Mouse (Mus musculus) myocyte (in vitro differentiated cells): ENCODE results near the gene Neurl1a. TPM values are rescaled to one million over a fixed set of nuclear protein-coding genes. Genes with fewer than 3 reads are reported as not detected.

Source experiments
- H3K27me3 ChIP-seq: one replicate; pipeline ENCODE4 v1.6.1; 2011; ENCODE audit not compliant: control insufficient read depth, insufficient read depth, insufficient read length
- H3K36me3 ChIP-seq: one replicate; pipeline ENCODE4 v1.6.1; 2011; ENCODE audit not compliant: control insufficient read depth, insufficient read depth
- H3K4me2 ChIP-seq: one replicate; pipeline ENCODE4 v1.6.1; 2011; ENCODE audit warnings: low read depth, control low read depth
- H3K4me3 ChIP-seq: one replicate; pipeline ENCODE4 v1.5.1; 2011; ENCODE audit warnings: mild to moderate bottlenecking, control low read depth, moderate library complexity
- H3K79me2 ChIP-seq: one replicate; pipeline ENCODE4 v1.6.1; 2011; ENCODE audit not compliant: control insufficient read depth, insufficient read depth
- H3ac ChIP-seq: one replicate; pipeline ENCODE4 v1.6.1; 2011; ENCODE audit not compliant: control insufficient read depth, insufficient read length
- CEBPB ChIP-seq: IDR thresholded peaks from 2 replicates; pipeline ENCODE4 v1.6.1; 2011; ENCODE audit warnings: mild to moderate bottlenecking, moderate library complexity; ENCODE audit not compliant: poor library complexity, insufficient read depth, severe bottlenecking
- E2F4 ChIP-seq: IDR thresholded peaks from one replicate; pipeline ENCODE4 v1.6.1; 2011; ENCODE audit warnings: mild to moderate bottlenecking, control low read depth, moderate library complexity; ENCODE audit not compliant: insufficient read depth
- MAX ChIP-seq: IDR thresholded peaks from one replicate; pipeline ENCODE4 v1.6.1; 2011; ENCODE audit warnings: low read depth, mild to moderate bottlenecking, control low read depth
- MYOD1 ChIP-seq, 3 experiments: IDR thresholded peaks; one replicate each; pipeline ENCODE4 v1.6.1; 2011; ENCODE audit warnings: control low read depth in 2 of 3, low read depth in 2 of 3, mild to moderate bottlenecking in 2 of 3, moderate library complexity in 1 of 3; ENCODE audit not compliant: insufficient read length in 2 of 3, control insufficient read depth in 1 of 3
- MYOG ChIP-seq, 3 experiments: IDR thresholded peaks; one replicate each; pipeline ENCODE4 v1.6.1; 2011; ENCODE audit warnings: control low read depth in 2 of 3, low read depth in 2 of 3, mild to moderate bottlenecking in 2 of 3; ENCODE audit not compliant: insufficient read length in 2 of 3, control insufficient read depth in 1 of 3, insufficient read depth in 1 of 3
- POLR2A ChIP-seq: IDR thresholded peaks from one replicate; pipeline ENCODE4 v1.6.1; 2011; ENCODE audit warnings: low read depth, mild to moderate bottlenecking, control low read depth, moderate library complexity; ENCODE audit not compliant: insufficient read length
- POLR2AphosphoS2 ChIP-seq: IDR thresholded peaks from one replicate; pipeline ENCODE4 v1.6.1; 2011; ENCODE audit warnings: low read depth, control low read depth; ENCODE audit not compliant: insufficient read length
- REST ChIP-seq: IDR thresholded peaks from one replicate; pipeline ENCODE4 v1.6.1; 2011; ENCODE audit warnings: mild to moderate bottlenecking, control low read depth, moderate library complexity; ENCODE audit not compliant: insufficient read depth, insufficient read length
- SRF ChIP-seq: IDR thresholded peaks from one replicate; pipeline ENCODE4 v1.6.1; 2011; ENCODE audit warnings: low read depth; ENCODE audit not compliant: control insufficient read depth, insufficient read length
- TCF12 ChIP-seq: IDR thresholded peaks from one replicate; pipeline ENCODE4 v1.6.1; 2011; ENCODE audit warnings: mild to moderate bottlenecking, control low read depth; ENCODE audit not compliant: poor library complexity, insufficient read depth, severe bottlenecking
- TCF3 ChIP-seq: IDR thresholded peaks from one replicate; pipeline ENCODE4 v1.6.1; 2011; ENCODE audit warnings: low read depth, control low read depth; ENCODE audit not compliant: insufficient read length
- USF1 ChIP-seq: IDR thresholded peaks from one replicate; pipeline ENCODE4 v1.6.1; 2011; ENCODE audit warnings: low read depth, mild to moderate bottlenecking, control low read depth, moderate library complexity
- polyA plus RNA-seq: library from polyadenylated mRNA; unstranded; fragments of >200 nt; fragmentation: generic; extraction: Trizol; gene quantifications from one replicate; pipeline ENCODE4 v1.2.1, GENCODE M21; 2012; ENCODE audit warnings: missing spikeins

Neurl1a gene
- polyA plus RNA-seq, 1 experiment = 120 TPM

DNA sequence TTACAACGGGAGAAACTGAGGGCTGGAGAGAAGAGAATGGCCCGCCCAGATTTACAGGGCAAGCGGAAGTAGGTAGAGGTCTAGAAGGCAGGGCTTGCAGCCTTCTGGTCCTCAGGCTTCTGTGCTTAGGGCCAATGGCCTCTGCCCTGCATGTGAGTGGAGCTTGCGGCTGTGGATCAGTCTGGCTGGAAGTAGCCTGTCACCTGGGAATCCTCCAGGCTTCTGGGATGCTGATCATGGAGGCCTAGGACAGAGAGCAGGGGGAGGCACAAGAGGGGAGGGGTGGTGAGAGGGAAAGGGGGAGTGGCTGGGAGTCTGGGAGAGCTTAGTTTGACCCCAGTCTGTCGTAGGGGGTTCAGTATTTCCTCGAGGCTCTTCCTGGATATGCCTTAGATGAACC is 23.8 kb downstream of the Neurl1a start:
- H3K27me3 ChIP-seq = no peaks in the 10 kb centered on the region
- no peak overlapping the region for H3K4me3 ChIP-seq
- no peaks in the 10 kb centered on the region for H3K79me2 ChIP-seq
- no peak overlapping the region for H3K4me2 ChIP-seq
- no peaks in the 10 kb centered on the region for H3K36me3 ChIP-seq
- H3ac ChIP-seq = no peak overlapping the region
- TF ChIP-seq MYOD1 (IDR thresholded peaks at IDR 0.05; ENCODE audit: control insufficient read depth in 1 of 3, insufficient read length in 2 of 3, low read depth in 2 of 3) (no peak), POLR2A (no peak), POLR2AphosphoS2 (no peak), SRF (no peak), MAX (no peak), MYOG (IDR thresholded peaks at IDR 0.05; ENCODE audit: control insufficient read depth in 1 of 3, insufficient read depth in 1 of 3, insufficient read length in 2 of 3, low read depth in 2 of 3) (no peak), TCF3 (no peak), REST (no peak)

DNA sequence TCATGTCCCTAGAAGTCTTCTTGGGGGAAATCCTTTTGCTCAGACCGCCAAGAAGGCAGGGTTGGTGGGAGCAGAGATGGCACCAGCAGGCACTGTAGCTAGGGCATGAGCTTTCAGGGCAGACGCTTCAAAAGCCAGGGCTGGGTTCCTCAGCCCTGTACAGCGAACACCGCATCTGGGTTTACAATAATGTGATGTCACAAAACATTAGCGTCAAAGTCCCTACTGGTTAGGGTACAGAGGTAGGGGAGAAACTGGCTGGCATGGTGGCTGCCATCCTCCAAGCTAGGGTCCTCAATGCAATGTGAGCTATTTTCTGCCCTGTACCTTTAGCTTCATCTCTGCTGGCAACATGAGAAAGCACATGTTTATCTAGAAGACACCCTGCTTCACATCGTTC is 24.4 kb downstream of the Neurl1a start:
- TF ChIP-seq MYOD1 (IDR thresholded peaks at IDR 0.05; ENCODE audit: control insufficient read depth in 1 of 3, insufficient read length in 2 of 3, low read depth in 2 of 3) (no peak), REST (no peak), SRF (no peak), CEBPB (no peak), POLR2AphosphoS2 (no peak), TCF12 (no peak), USF1 (no peak), MAX (no peak), POLR2A (no peak), E2F4 (no peak), MYOG (IDR thresholded peaks at IDR 0.05; ENCODE audit: control insufficient read depth in 1 of 3, insufficient read depth in 1 of 3, insufficient read length in 2 of 3, low read depth in 2 of 3) (no peak)
- Histone ChIP-seq H3K4me2 (no peak overlapping the region), H3ac (no peak overlapping the region), H3K36me3 (no peaks in the 10 kb centered on the region), H3K27me3 (no peaks in the 10 kb centered on the region), H3K4me3 (no peak overlapping the region), H3K79me2 (no peaks in the 10 kb centered on the region)

- TF ChIP-seq MAX = no peak
- TF ChIP-seq E2F4 = no peak
- no peak for TF ChIP-seq MYOD1 (IDR thresholded peaks at IDR 0.05; ENCODE audit: control insufficient read depth in 1 of 3, insufficient read length in 2 of 3, low read depth in 2 of 3)
- H3K79me2 ChIP-seq = no peaks in the 10 kb centered on the region
- no peak overlapping the region for H3ac ChIP-seq
Observed at GRCm38 (mm10) chr19:47204653-47205052, 26.0 kb downstream of the Neurl1a start.

DNA sequence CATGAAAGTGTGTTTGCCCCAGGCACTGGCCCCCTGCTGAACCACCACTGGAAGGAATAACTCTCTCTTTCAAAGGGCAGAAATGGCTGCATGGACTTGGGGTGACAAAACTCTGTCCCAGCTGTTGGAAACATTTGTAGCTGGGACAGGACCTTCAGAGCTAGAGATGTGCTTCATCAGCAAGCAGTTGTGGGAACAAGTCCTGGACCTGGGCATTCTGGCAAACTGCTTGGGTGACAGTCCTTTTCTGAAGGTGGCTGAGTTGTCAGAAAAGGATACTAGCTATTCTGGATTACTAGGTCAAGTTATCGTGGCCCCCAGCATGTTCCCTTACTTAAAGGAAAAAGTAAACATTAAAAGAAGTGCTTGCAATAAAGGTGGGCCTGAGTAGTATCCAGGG is 27.5 kb downstream of the Neurl1a start:
- TF ChIP-seq REST (no peak), MYOD1 (IDR thresholded peaks at IDR 0.05; ENCODE audit: control insufficient read depth in 1 of 3, insufficient read length in 2 of 3, low read depth in 2 of 3) (no peak), TCF12 (no peak), CEBPB (no peak), MYOG (IDR thresholded peaks at IDR 0.05; ENCODE audit: control insufficient read depth in 1 of 3, insufficient read depth in 1 of 3, insufficient read length in 2 of 3, low read depth in 2 of 3) (no peak), USF1 (no peak), POLR2AphosphoS2 (no peak), SRF (no peak), E2F4 (no peak), MAX (no peak), TCF3 (no peak), POLR2A (no peak)
- Histone ChIP-seq H3K4me2 (no peak overlapping the region), H3K79me2 (no peaks in the 10 kb centered on the region), H3ac (no peak overlapping the region), H3K27me3 (no peaks in the 10 kb centered on the region), H3K36me3 (no peaks in the 10 kb centered on the region), H3K4me3 (no peak overlapping the region)

More at GRCm38 (mm10) chr19:47204653-47205052, 26.0 kb downstream of the Neurl1a start:
- Histone ChIP-seq H3K4me3 (no peak overlapping the region), H3K27me3 (no peaks in the 10 kb centered on the region), H3K36me3 (no peaks in the 10 kb centered on the region), H3K4me2 (no peak overlapping the region)

DNA sequence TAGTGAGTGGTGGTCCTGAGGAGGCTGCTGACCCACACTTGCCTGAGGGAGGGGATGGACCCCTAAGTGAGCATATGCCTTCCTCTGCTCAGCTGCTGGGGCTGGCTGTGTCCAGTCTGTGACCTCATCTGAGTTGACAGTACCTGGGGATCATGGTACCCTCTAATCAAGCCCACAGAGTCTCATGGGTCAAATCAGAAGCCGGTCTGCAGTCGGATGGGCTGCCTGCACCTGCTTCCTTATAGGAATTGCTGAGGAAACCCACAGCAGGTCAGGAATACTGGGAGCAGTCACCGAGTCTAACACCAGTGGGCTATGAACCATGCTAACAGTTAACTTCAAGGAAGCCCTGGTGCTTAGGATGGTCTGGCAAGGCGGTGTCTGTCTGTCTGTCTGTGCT is 31.8 kb downstream of the Neurl1a start:
- no peak overlapping the region for H3K4me2 ChIP-seq
- H3K36me3 ChIP-seq = no peaks in the 10 kb centered on the region
- H3K4me3 ChIP-seq = no peak overlapping the region
- no peaks in the 10 kb centered on the region for H3K79me2 ChIP-seq
- H3ac ChIP-seq = no peak overlapping the region
- TF ChIP-seq TCF12 (no peak), SRF (no peak), POLR2A (no peak), REST (no peak), MAX (no peak), MYOD1 (IDR thresholded peaks at IDR 0.05; ENCODE audit: control insufficient read depth in 1 of 3, insufficient read length in 2 of 3, low read depth in 2 of 3) (no peak), POLR2AphosphoS2 (no peak), CEBPB (no peak)
- H3K27me3 ChIP-seq = no peaks in the 10 kb centered on the region
